Mouse (Mus musculus) layer of hippocampus, adult 8-10 months (tissue): ENCODE data around the gene Sbk2. TPM values are rescaled to one million over a fixed set of nuclear protein-coding genes. Genes with fewer than 3 reads are reported as not detected.
A peak's percentile ranks its signal among the peaks of the same experiment; 100 is the strongest.
"Not testable (repeated sequence)": the region's sequence is repeated elsewhere in the genome, so short reads cannot be mapped to it uniquely, and the experiment has no call there.

Experiments
- DNase-seq, 2 experiments: peaks; one replicate each; pipeline ENCODE4 v3.0.0; 2022; ENCODE audit warnings: low spot score in 2 of 2
- total RNA-seq, 4 experiments: library from RNA; stranded (reverse); gene quantifications; 2 replicates each; pipeline ENCODE4 v1.2.4; 2022

Gene Sbk2
- total RNA-seq: 1 to 10 TPM in 1 of 4 experiments, under 1 TPM in 2, not detected in 1; 0.58 to 1.1 (median 0.90) TPM

DNA sequence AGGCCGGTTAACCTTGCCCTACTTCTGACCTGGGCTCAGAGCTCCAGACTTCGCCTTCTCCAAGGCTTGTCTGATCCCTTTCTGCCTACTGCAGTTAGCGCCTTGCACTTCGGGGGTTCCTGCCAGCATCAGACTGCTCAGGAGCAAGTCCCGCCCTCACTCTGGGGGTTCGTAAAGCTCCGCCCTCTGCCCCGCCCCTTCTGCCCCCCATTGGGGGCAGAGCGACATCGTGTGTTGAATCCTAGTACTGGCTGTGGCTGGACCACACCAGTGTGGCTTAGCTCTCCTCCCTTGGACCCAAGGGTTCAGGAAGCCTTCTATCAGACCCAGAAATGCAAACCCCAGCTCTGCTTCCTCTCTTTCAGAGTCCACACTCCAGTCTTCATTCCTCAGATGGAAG is at the start of gene Sbk2:
Gene Sbk2 (minus strand): TSS at position 135 of the 400 bp plus-strand sequence.
- peak; percentile 54 to 63 for DNase-seq

DNA sequence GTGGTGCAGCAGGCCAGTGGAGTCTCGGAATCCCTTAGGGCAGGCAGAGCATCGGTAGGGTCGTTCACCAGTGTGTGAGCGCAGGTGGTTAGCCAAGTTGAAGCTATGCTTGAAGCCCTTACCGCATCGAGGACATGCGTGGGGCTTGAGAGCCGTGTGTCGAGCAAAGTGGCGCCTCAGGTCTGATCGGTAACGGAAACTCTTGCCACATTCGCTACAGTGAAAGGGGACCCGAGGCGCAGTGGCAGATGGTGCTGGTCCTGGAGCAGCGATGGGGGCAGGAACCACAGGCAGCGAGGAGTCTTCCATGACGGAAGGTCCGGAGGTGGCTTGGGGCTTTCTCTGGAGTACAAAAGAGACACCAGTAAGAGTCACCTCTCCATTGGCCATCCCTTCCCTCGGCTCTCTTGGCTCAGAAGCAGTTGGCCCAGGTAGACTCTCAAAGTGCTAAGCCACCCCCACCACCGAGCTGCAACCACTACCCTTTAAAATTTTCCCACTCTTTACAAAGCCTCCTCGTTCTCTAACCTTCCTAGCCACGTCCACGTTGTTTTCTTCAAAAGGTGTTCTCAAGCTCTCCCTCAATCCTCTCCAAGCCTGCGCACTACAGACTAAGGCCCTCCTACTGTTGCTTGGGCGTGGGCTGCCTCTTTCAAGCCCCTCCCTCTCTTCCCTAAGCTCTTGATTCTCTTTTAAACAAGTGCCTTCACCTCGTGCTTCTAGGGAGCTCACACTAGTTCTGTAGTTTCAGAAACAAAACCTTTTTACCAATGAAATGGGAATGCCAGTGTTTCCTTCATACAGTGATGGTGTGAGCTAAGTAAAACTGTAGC is 48.7 kb upstream of the Sbk2 start:
- DNase-seq: no peak

- no peak for DNase-seq
Measured at GRCm38 (mm10) chr7:5008229-5008628, 44.0 kb upstream of the Sbk2 start.

- DNase-seq: not testable (repeated sequence)
Measured at GRCm38 (mm10) chr7:5002876-5003275, 38.7 kb upstream of the Sbk2 start.

DNA sequence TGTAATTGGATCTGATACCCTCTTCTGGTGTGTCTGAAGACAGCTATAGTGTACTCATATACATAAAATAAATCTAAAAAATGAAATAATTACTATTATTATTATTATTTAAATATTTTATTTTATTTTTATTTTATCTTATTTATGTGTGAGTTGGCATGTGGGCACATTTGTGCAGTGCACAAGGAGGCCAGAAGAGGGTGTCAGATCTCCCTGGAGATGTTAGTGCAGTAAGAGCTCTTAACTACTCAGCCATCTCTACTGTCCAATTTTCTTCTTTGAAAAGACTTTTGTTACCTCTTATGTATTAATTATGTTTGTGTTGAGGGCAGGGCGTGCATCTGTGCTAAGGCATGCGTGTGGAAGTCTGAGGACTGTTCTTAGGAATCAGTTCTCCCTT is 35.7 kb upstream of the Sbk2 start:
- DNase-seq: no peak

DNA sequence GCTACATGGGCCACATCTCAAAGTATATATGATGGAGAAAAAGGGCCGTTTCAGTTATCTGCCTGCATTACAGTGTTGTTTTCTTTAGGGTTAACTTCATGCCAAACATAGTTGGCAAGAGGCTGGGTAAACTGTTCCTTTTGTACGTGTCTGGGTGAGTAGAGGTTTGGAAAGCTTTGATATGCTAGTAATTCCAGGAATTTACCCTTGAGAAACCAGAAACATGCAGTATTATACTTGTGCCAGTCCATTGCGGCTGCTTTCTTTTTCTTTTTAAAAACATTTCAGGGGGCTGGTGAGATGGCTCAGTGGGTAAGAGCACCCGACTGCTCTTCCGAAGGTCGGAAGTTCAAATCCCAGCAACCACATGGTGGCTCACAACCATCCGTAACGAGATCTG is 32.7 kb upstream of the Sbk2 start:
- no peak for DNase-seq

DNA sequence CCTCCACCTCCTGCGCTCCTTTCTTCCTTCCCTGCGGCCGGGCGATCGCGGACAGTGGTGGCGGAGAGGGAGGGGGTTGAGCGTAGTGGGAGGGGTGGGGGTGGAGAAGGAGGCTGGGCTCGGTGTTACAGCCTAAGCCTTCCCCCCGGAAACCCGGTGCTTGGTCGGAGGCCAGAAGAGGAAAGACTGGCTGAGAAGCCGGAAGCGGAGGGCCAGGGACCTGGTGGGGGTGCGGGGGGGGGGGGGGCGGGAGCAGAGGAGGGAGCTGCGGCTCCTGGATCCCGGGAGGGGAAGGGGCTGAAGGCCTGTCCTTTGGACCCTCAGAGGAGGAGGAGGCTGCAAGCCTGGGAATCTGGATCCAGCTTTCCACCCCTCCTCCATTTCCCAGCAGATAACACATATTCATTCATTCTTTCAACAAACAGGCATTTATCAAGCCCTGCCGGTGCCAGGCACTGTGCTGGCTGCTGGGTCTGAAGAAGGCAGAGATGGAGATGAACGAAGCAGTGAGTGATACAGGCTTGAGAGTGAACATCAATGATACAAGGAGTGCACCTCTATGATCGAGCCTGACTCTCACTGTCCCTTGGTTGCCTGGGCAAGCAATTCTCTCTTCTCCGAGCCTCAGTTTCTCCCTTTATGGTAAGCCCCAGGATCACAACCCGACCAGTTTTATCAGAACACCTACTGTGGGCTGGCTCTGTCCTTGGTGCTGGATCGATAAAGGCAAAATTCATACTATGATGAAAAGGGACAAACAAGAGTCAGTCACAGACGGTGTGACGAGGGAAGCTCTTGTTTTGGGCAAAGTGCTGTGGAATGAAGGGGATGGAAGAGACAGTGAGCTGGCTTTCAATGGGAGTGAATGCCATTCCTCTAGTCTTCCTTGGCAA is 32.0 kb upstream of the Sbk2 start, which contains the start of gene Zfp579:
Gene Zfp579 (minus strand): TSS at position 156 of the 893 bp plus-strand sequence.
- peak; percentile 84 to 95 for DNase-seq

GRCm38 (mm10) chr7:4995268-4996002 is 31.2 kb upstream of the Sbk2 start:
- DNase-seq: no peak

GRCm38 (mm10) chr7:4993999-4994788 is 30.0 kb upstream of the Sbk2 start:
- no peak for DNase-seq

- no peak for DNase-seq
Measured at GRCm38 (mm10) chr7:4993347-4993998, 29.3 kb upstream of the Sbk2 start.

GRCm38 (mm10) chr7:4988250-4988649 is 24.0 kb upstream of the Sbk2 start:
- DNase-seq: no peak

DNA sequence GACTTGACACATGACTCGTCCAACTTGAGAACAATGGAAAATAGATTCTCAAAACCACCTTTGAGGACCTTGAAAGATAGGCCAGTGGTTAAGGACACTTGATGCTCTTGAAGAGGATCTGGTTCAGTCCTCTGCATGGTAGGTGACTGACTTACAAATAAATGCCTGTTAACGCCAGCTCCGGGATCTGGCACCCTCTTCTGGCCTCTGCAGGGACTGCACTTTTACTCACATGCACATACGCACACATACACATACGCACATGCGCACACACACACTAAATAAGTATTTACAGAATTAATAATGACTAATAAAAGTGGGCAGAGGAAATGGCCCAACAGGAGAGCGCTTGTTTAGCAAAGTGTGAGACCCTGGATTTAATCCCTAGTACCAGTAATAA is 12.6 kb upstream of the Sbk2 start:
- DNase-seq: no peak

DNA sequence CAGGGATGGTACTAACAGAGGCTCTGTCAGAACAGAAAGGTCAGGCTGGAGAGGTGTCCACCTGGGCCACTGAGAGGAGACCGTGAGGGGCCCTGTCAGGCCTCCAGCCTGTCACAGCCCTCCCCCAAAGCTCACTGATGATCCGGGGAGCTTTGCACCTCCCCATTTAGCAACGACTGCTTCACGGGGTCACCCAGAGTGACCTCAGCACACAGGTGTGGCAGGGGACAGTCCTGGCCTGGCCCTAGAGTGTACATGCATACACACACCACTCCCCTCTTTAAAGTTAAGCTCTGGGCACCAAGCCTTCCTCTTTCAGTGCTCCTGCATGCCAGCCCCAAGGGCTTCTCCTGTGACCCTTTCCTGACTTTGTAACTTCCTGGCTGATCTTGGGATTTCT is 11.2 kb upstream of the Sbk2 start:
- no peak for DNase-seq

- DNase-seq: no peak
Measured at GRCm38 (mm10) chr7:4972321-4973047, 8.3 kb upstream of the Sbk2 start.

DNA sequence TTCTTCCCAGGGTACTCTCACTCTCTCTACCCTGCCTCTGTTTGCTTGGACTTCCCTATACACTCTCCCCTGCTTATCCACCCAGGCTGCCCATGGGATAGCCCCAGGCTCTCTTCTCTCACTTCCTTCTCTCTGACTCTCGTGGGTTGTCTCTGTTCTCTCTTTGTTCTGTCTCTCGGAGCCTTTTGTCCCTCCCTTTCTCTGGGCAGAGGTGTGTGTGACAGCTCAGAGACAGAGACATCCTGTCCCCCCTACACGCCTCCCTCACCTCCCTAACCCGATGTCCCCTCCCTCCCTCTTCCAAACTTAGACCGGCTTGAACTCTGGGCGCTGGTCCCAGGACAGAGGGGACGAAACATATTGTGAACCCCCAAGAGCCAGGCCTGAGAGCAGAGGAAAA is 7.5 kb upstream of the Sbk2 start:
- no peak for DNase-seq

GRCm38 (mm10) chr7:4971068-4971467 is 6.9 kb upstream of the Sbk2 start, which contains the start of gene Sbk3:
TSS of gene Sbk3 (minus strand) at chr7:4971168.
- no peak for DNase-seq

GRCm38 (mm10) chr7:4964988-4965387 is 782 bp upstream of the Sbk2 start:
- no peak for DNase-seq

DNA sequence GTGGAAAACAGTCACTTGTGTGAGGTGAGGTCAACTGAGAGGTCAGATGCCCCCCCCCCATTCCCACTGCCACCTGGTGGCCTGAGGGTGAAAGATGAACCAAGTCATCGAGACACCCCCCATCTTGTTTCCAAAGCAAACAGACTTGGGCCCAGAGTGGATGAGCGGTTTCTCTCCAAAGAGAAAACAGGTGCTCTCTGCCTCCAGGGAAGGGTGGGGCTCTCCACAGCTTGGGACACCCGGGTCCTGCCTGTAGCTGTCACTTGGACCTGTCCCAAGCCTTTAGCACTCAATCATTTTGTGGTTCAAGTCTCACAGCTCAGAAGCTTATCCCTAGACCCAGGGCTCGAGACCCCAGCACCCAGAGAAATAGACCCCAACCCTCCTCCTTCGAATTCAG is 679 bp downstream of the Sbk2 start:
- DNase-seq: no peak

DNA sequence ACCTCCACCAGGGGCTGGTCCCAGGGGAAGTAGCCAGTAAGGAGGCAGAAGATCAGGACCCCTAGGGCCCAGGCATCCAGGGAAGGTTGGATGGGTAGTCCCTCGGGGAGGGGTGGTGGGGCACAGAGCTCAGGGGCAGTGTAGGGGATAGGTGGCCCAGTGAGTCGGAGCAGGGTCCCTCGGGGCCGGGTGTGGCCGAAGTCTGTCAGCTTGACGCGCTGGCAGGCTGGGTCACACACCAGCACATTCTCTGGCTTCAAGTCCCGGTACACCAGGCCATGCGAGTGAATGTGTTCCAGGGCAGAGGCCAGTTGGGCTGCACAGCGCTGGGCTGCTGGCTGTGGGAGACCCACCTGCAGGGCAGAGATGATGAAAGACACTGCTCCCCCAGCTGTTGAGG is 6.8 kb downstream of the Sbk2 start:
- no peak for DNase-seq
